Mouse (Mus musculus): ENCODE measurements around the gene Hmbs.
"Not testable (repeated sequence)": the region's sequence is repeated elsewhere in the genome, so short reads cannot be mapped to it uniquely, and the experiment has no call there.

DNA sequence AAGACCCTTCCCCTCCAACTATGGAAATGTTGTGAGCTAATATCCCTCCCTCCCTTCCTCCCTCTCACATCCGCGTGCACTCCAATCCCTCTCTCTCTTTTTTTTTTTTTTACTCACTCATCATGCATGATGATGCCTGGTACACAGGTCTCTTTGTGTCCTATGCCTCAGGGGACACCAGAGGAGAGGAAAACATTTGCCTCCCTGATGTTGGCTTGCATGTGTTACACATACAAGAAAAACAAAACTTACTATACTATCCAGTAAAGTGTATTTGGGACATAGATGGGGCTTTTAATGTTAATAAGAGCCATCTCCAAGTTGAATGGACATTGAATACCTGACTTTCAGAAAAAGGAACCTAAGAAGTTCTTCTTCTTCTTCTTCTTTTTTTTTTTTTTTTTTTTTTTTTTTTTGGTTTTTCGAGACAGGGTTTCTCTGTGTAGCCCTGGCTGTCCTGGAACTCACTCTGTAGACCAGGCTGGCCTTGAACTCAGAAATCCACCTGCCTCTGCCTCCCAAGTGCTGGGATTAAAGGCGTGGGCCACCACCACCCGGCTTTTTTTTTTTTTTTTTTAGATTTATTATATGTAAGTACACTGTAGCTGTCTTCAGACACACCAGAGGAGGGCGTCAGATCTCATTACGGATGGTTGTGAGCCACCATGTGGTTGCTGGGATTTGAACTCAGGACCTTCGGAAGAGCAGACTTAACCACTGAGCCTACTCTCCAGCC lies 18.8 kb downstream of the Hmbs start:
- not testable (repeated sequence) for TF ChIP-seq CTCF (IDR thresholded peaks at IDR 0.05; ENCODE audit: insufficient read depth, low read length); POLR2A (IDR thresholded peaks at IDR 0.05; ENCODE audit: borderline replicate concordance, extremely low read depth, low read depth, low read length)
